Mouse (Mus musculus): ENCODE measurements at regions not wholly inside any gene's neighbourhood (a gene's known extent, or its start where the extent isn't known, plus 50 kb on each side); places are given as distances from the start of the nearest gene placed in this dataset.
"Not testable (repeated sequence)": the region's sequence is repeated elsewhere in the genome, so short reads cannot be mapped to it uniquely, and the experiment has no call there.

- TF ChIP-seq CTCF (conservative IDR thresholded peaks at IDR 0.05; ENCODE audit: low read length) (no peak), POU5F1 (IDR thresholded peaks at IDR 0.05; ENCODE audit: borderline replicate concordance, low read length) (no peak), NANOG (IDR thresholded peaks at IDR 0.05; ENCODE audit: borderline replicate concordance, low read length) (no peak)
- Histone ChIP-seq H3K27me3 (ENCODE audit: insufficient read depth, low read length) (no peaks in the 10 kb centered on the region), H3K4me3 (replicated peaks; ENCODE audit: low read length) (no peak overlapping the region), H3K9me3 (ENCODE audit: low read length) (peaks cover 23% of the 10 kb centered on the region), H3K4me1 (replicated peaks; ENCODE audit: low read depth, low read length) (peaks cover 9% of the 10 kb centered on the region; the same call in 1 of the 2 replicates), H3K36me3 (ENCODE audit: insufficient read depth, low read length) (no peaks in the 10 kb centered on the region)
Observed at GRCm38 (mm10) chr9:113115576-113115975, 592.5 kb downstream of the Pdcd6ip start.

- Histone ChIP-seq H3K4me1 (replicated peaks; ENCODE audit: low read depth, low read length) (peaks cover 9% of the 10 kb centered on the region; the same call in 1 of the 2 replicates), H3K4me3 (replicated peaks; ENCODE audit: low read length) (no peak overlapping the region), H3K9me3 (ENCODE audit: low read length) (peaks cover 23% of the 10 kb centered on the region), H3K27me3 (ENCODE audit: insufficient read depth, low read length) (no peaks in the 10 kb centered on the region), H3K36me3 (ENCODE audit: insufficient read depth, low read length) (no peaks in the 10 kb centered on the region)
- TF ChIP-seq NANOG (IDR thresholded peaks at IDR 0.05; ENCODE audit: borderline replicate concordance, low read length) = no peak; the same call in 1 of the 2 replicates
- TF ChIP-seq CTCF (conservative IDR thresholded peaks at IDR 0.05; ENCODE audit: low read length) = no peak
- no peak for TF ChIP-seq POU5F1 (IDR thresholded peaks at IDR 0.05; ENCODE audit: borderline replicate concordance, low read length)
Observed at GRCm38 (mm10) chr9:113112753-113113152, 595.3 kb downstream of the Pdcd6ip start.

- H3K4me3 ChIP-seq (replicated peaks; ENCODE audit: low read length) = no peak overlapping the region
- H3K36me3 ChIP-seq (ENCODE audit: insufficient read depth, low read length) = no peaks in the 10 kb centered on the region
- no peaks in the 10 kb centered on the region for H3K27me3 ChIP-seq (ENCODE audit: insufficient read depth, low read length)
- peaks cover 10% of the 10 kb centered on the region for H3K9me3 ChIP-seq (ENCODE audit: low read length)
- TF ChIP-seq NANOG (IDR thresholded peaks at IDR 0.05; ENCODE audit: borderline replicate concordance, low read length) (no peak), POU5F1 (IDR thresholded peaks at IDR 0.05; ENCODE audit: borderline replicate concordance, low read length) (no peak), CTCF (conservative IDR thresholded peaks at IDR 0.05; ENCODE audit: low read length) (no peak)
- H3K4me1 ChIP-seq (replicated peaks; ENCODE audit: low read depth, low read length) = no peaks in the 10 kb centered on the region
Observed at GRCm38 (mm10) chr9:113101733-113102132, 606.3 kb downstream of the Pdcd6ip start.

GRCm38 (mm10) chr9:113100641-113101040 lies 607.4 kb downstream of the Pdcd6ip start:
- H3K4me3 ChIP-seq (replicated peaks; ENCODE audit: low read length) = no peak overlapping the region
- H3K27me3 ChIP-seq (ENCODE audit: insufficient read depth, low read length) = no peaks in the 10 kb centered on the region
- H3K4me1 ChIP-seq (replicated peaks; ENCODE audit: low read depth, low read length) = no peaks in the 10 kb centered on the region
- H3K9me3 ChIP-seq (ENCODE audit: low read length) = peaks cover 20% of the 10 kb centered on the region
- H3K36me3 ChIP-seq (ENCODE audit: insufficient read depth, low read length) = no peaks in the 10 kb centered on the region
- TF ChIP-seq POU5F1 (IDR thresholded peaks at IDR 0.05; ENCODE audit: borderline replicate concordance, low read length) (no peak), CTCF (conservative IDR thresholded peaks at IDR 0.05; ENCODE audit: low read length) (no peak), NANOG (IDR thresholded peaks at IDR 0.05; ENCODE audit: borderline replicate concordance, low read length) (no peak)

- H3K4me1 ChIP-seq (replicated peaks; ENCODE audit: low read depth, low read length); H3K4me3 ChIP-seq (replicated peaks; ENCODE audit: low read length); H3K27me3 ChIP-seq (ENCODE audit: insufficient read depth, low read length); H3K36me3 ChIP-seq (ENCODE audit: insufficient read depth, low read length): not testable (repeated sequence)
- peaks cover 20% of the 10 kb centered on the region for H3K9me3 ChIP-seq (ENCODE audit: low read length)
Observed at GRCm38 (mm10) chr9:113095421-113095820, 612.6 kb downstream of the Pdcd6ip start.

- no peak for TF ChIP-seq POU5F1 (IDR thresholded peaks at IDR 0.05; ENCODE audit: borderline replicate concordance, low read length)
- TF ChIP-seq CTCF (conservative IDR thresholded peaks at IDR 0.05; ENCODE audit: low read length) = no peak
- TF ChIP-seq NANOG (IDR thresholded peaks at IDR 0.05; ENCODE audit: borderline replicate concordance, low read length) = no peak
- H3K4me1 ChIP-seq (replicated peaks; ENCODE audit: low read depth, low read length) = 0 out of 2 replicates have a peak, but pooled peaks cover 4% of the 10 kb centered on the region
- peaks cover 6% of the 10 kb centered on the region; the same call in 1 of the 2 replicates for H3K27me3 ChIP-seq (ENCODE audit: insufficient read depth, low read length)
- H3K4me3 ChIP-seq (replicated peaks; ENCODE audit: low read length) = no peak overlapping the region
- peaks cover 20% of the 10 kb centered on the region for H3K9me3 ChIP-seq (ENCODE audit: low read length)
- no peaks in the 10 kb centered on the region for H3K36me3 ChIP-seq (ENCODE audit: insufficient read depth, low read length)
Observed at GRCm38 (mm10) chr9:113093863-113094390, 614.1 kb downstream of the Pdcd6ip start.

GRCm38 (mm10) chr9:113091881-113092280 lies 616.2 kb downstream of the Pdcd6ip start:
- Histone ChIP-seq H3K9me3 (ENCODE audit: low read length) (peaks cover 12% of the 10 kb centered on the region), H3K27me3 (ENCODE audit: insufficient read depth, low read length) (peaks cover 6% of the 10 kb centered on the region; the same call in 1 of the 2 replicates), H3K36me3 (ENCODE audit: insufficient read depth, low read length) (no peaks in the 10 kb centered on the region), H3K4me1 (replicated peaks; ENCODE audit: low read depth, low read length) (peaks cover 16% of the 10 kb centered on the region), H3K4me3 (replicated peaks; ENCODE audit: low read length) (no peak overlapping the region)
- TF ChIP-seq NANOG (IDR thresholded peaks at IDR 0.05; ENCODE audit: borderline replicate concordance, low read length) (no peak), CTCF (conservative IDR thresholded peaks at IDR 0.05; ENCODE audit: low read length) (no peak), POU5F1 (IDR thresholded peaks at IDR 0.05; ENCODE audit: borderline replicate concordance, low read length) (no peak)

- no peaks in the 10 kb centered on the region for H3K27me3 ChIP-seq (ENCODE audit: insufficient read depth, low read length)
- no peaks in the 10 kb centered on the region for H3K9me3 ChIP-seq (ENCODE audit: low read length)
- no peak overlapping the region for H3K4me3 ChIP-seq (replicated peaks; ENCODE audit: low read length)
- peaks cover 16% of the 10 kb centered on the region for H3K4me1 ChIP-seq (replicated peaks; ENCODE audit: low read depth, low read length)
- H3K36me3 ChIP-seq (ENCODE audit: insufficient read depth, low read length) = no peaks in the 10 kb centered on the region
- no peak for TF ChIP-seq CTCF (conservative IDR thresholded peaks at IDR 0.05; ENCODE audit: low read length)
- no peak for TF ChIP-seq NANOG (IDR thresholded peaks at IDR 0.05; ENCODE audit: borderline replicate concordance, low read length)
- no peak for TF ChIP-seq POU5F1 (IDR thresholded peaks at IDR 0.05; ENCODE audit: borderline replicate concordance, low read length)
Observed at GRCm38 (mm10) chr9:113087786-113088185, 620.3 kb downstream of the Pdcd6ip start.

GRCm38 (mm10) chr9:113085281-113085810 lies 622.7 kb downstream of the Pdcd6ip start:
- no peaks in the 10 kb centered on the region for H3K9me3 ChIP-seq (ENCODE audit: low read length)
- no peaks in the 10 kb centered on the region for H3K36me3 ChIP-seq (ENCODE audit: insufficient read depth, low read length)
- no peaks in the 10 kb centered on the region for H3K27me3 ChIP-seq (ENCODE audit: insufficient read depth, low read length)
- no peak for TF ChIP-seq CTCF (conservative IDR thresholded peaks at IDR 0.05; ENCODE audit: low read length)
- TF ChIP-seq POU5F1 (IDR thresholded peaks at IDR 0.05; ENCODE audit: borderline replicate concordance, low read length) = no peak
- no peak for TF ChIP-seq NANOG (IDR thresholded peaks at IDR 0.05; ENCODE audit: borderline replicate concordance, low read length)
- H3K4me1 ChIP-seq (replicated peaks; ENCODE audit: low read depth, low read length) = peaks cover 12% of the 10 kb centered on the region
- no peak overlapping the region for H3K4me3 ChIP-seq (replicated peaks; ENCODE audit: low read length)

Data from E14TG2a.4 (cell line).